Mouse (Mus musculus): Measurements from ENCODE around the gene Gm49395. TPM values are rescaled to one million over a fixed set of nuclear protein-coding genes. Genes with fewer than 3 reads are reported as not detected.
A peak's percentile ranks its signal among the peaks of the same experiment; 100 is the strongest.

The Gm49395 gene
- polyA plus RNA-seq, 1 experiment from 2014 or later = 2.0 TPM

DNA sequence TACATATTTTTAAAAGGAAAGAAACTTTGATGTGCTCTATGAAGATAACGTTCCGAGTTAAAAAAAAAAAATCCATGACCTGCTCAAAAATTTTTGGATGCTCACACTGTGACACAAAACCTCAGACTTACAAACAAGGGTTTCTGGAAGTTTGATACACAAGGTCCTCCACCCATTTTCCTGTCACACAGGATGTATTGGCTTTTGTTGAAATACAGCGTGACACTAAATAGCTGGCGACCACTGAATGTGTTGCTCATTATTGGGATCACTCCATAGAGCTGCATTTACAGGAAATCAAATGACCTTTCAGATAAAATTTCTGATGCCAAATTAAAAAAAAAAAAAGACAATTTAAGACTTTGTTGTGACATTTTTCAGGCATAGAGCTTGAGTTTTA, 23.4 kb upstream of the Gm49395 start:
- Histone ChIP-seq H3K4me2 (replicated peaks) (no peak overlapping the region), H3K4me3 (no peak overlapping the region), H3K9ac (replicated peaks) (no peak overlapping the region), H3K27ac (replicated peaks) (no peak overlapping the region), H3K4me1 (no peaks in the 10 kb centered on the region), H3K36me3 (no peaks in the 10 kb centered on the region), H3K27me3 (no peaks in the 10 kb centered on the region), H3K9me3 (no peaks in the 10 kb centered on the region)
- WGBS = 92% methylated on average over 4 of the region's 4 CpGs
- no peak for ATAC-seq (ENCODE audit: low FRiP score, low read depth)

DNA sequence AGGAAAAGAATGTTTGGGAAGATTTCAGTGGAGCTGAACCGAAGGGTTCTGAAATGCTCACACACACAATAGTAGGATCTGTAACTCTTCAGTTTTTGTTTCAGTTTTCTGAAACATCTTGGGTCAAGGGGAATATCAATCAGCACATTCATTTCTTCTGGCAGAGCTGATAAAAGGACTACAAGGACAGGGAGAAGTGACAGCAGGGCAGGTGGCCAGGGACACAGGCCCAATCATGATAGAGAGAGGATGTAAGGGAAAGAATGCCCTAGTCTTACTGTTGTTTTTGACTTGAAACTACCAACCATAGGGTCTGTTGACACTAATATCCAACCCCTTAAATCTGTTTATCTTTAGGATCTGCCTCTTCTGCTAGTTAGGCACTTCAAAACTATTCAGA, 22.8 kb upstream of the Gm49395 start:
- Histone ChIP-seq H3K4me3 (no peak overlapping the region), H3K27ac (replicated peaks) (no peak overlapping the region), H3K4me1 (no peaks in the 10 kb centered on the region), H3K27me3 (no peaks in the 10 kb centered on the region), H3K36me3 (no peaks in the 10 kb centered on the region), H3K4me2 (replicated peaks) (no peak overlapping the region), H3K9ac (replicated peaks) (no peak overlapping the region), H3K9me3 (no peaks in the 10 kb centered on the region)
- 81% methylated on average over 1 of the region's 1 CpGs for WGBS
- no peak for ATAC-seq (ENCODE audit: low FRiP score, low read depth)

DNA sequence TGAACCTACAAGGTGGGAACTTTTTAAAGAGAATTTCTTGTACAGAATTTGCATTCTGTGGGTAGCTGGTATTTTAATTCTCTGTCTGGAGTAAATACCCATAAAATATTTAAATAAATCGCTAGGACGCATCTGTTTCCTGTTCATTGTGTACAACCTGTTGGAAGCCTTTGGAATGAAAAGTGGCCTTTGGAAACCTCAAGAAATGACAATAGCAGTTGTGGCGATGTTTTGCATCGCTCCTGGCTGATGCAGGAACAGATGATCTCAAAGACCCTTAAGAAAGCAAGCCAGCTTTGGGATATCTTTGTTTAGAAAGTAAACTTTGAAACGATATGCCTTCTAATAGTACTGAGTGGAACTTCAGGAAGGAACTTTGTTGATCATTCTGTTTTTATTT, 17.0 kb upstream of the Gm49395 start:
- no peaks in the 10 kb centered on the region for H3K9me3 ChIP-seq
- no peaks in the 10 kb centered on the region for H3K4me1 ChIP-seq
- no peak overlapping the region for H3K9ac ChIP-seq (replicated peaks)
- no peak for ATAC-seq (ENCODE audit: low FRiP score, low read depth)
- no peak overlapping the region for H3K4me3 ChIP-seq
- H3K36me3 ChIP-seq = no peaks in the 10 kb centered on the region
- no peak overlapping the region for H3K27ac ChIP-seq (replicated peaks)
- no peak overlapping the region for H3K4me2 ChIP-seq (replicated peaks)
- no peaks in the 10 kb centered on the region for H3K27me3 ChIP-seq
- whole genome bisulfite sequencing = 71% methylated on average over 5 of the region's 5 CpGs

DNA sequence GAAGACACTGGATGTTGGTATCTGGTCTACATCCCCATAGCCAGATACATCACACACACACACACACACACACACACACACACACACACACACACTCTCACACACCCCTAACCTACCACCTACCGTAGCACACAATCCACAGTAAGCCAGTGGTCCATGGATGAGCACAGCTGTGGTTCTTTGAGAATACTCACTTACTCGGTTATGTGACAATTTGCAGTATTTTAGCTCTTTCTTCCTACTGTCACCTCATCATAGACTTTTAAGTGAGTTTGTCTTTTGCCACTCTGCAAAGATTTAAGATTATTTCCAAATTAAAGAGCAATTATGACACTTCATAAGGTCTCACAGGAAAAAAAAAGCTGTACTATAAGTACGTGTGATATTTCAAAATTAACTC, 16.5 kb upstream of the Gm49395 start:
- H3K9ac ChIP-seq (replicated peaks) = no peak overlapping the region
- H3K4me1 ChIP-seq = no peaks in the 10 kb centered on the region
- WGBS = 86% methylated on average over 3 of the region's 3 CpGs
- no peaks in the 10 kb centered on the region for H3K36me3 ChIP-seq
- H3K27me3 ChIP-seq = no peaks in the 10 kb centered on the region
- no peak overlapping the region for H3K27ac ChIP-seq (replicated peaks)
- H3K4me2 ChIP-seq (replicated peaks) = no peak overlapping the region
- no peak overlapping the region for H3K4me3 ChIP-seq
- no peak for ATAC-seq (ENCODE audit: low FRiP score, low read depth)
- no peaks in the 10 kb centered on the region for H3K9me3 ChIP-seq

DNA sequence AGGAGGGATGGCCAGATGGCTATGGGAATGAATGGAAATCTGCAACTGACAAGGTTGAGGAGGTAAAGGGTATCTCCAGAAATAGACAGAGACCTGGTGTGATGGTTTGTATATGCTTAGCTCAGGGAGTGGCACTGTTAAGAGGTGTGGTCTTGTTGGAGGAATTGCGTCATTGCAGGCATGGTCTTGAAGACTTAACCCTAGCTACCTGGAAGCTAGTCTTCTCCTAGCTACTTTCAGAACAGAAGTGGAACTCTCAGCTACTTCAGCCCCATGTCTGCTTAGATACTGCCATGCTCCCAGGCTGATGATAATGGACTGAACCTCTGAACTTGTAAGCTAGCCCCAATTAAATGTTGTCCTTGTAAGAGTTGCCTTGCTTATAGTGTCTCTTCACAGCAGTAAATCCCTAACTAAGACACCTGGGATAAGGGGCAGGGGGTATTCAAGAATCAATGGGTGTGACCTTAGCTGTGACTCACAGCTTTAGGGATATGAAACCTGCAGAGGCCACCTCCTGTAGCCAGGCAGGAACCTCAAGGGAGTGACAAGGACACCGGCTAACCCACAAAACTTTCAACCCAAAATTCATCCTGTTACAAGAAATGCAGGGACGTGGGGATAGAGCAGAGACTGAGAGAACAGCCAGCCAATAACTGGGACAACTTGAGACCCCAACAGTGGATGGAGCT, 15.4 kb upstream of the Gm49395 start:
- ATAC-seq (ENCODE audit: low FRiP score, low read depth) = no peak
- Histone ChIP-seq H3K4me1 (no peaks in the 10 kb centered on the region), H3K4me3 (no peak overlapping the region), H3K4me2 (replicated peaks) (no peak overlapping the region), H3K27me3 (no peaks in the 10 kb centered on the region), H3K9me3 (no peaks in the 10 kb centered on the region), H3K27ac (replicated peaks) (no peak overlapping the region), H3K36me3 (no peaks in the 10 kb centered on the region), H3K9ac (replicated peaks) (no peak overlapping the region)
- WGBS = 86% methylated on average over 3 of the region's 3 CpGs

DNA sequence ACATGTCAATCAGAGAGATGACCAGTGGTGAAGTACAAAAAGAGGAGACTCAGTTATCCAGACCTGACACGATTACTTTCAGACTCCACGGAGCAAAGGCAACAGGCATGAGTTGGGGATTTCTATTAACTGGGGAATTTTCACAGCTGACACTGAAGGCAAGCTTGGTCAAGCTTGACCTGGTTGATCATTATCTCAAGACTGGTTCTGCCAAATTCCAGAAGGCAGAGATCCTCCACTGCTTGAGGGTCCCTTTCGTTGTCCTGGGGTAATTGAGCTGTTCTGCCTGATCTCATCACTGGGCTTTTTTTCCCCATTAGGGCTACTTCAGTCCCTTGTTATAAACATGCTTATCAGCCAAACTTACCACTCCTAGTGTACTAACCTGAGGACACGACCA, 7.9 kb upstream of the Gm49395 start:
- H3K4me2 ChIP-seq (replicated peaks) = no peak overlapping the region
- no peak overlapping the region for H3K27ac ChIP-seq (replicated peaks)
- ATAC-seq (ENCODE audit: low FRiP score, low read depth) = no peak
- H3K9ac ChIP-seq (replicated peaks) = no peak overlapping the region
- H3K9me3 ChIP-seq = no peaks in the 10 kb centered on the region
- H3K4me1 ChIP-seq = no peaks in the 10 kb centered on the region
- no peaks in the 10 kb centered on the region for H3K36me3 ChIP-seq
- 83% methylated on average over 4 of the region's 4 CpGs for whole genome bisulfite sequencing
- no peak overlapping the region for H3K4me3 ChIP-seq
- H3K27me3 ChIP-seq = no peaks in the 10 kb centered on the region

DNA sequence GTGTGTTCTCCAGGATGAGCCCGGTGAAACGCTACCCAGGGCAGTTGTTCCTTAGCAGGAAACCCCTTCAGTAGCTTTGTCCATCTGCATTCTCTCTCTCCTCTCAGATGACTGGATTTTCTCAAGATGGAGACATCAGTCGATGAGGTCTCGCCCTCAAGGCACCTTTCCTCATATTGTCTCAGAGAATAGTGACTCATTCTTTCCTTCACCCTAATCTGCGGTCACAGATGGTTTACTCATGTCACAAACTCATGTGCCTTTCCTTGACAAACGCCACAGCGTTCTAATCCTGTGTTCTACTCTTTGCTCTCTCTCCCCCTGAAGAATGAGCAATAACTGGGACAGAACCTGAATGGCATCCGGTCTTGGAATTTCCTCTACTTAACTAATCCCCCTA, 5.7 kb upstream of the Gm49395 start:
- 82% methylated on average over 8 of the region's 8 CpGs for WGBS
- Histone ChIP-seq H3K27ac (replicated peaks) (no peak overlapping the region), H3K4me3 (no peak overlapping the region)

DNA sequence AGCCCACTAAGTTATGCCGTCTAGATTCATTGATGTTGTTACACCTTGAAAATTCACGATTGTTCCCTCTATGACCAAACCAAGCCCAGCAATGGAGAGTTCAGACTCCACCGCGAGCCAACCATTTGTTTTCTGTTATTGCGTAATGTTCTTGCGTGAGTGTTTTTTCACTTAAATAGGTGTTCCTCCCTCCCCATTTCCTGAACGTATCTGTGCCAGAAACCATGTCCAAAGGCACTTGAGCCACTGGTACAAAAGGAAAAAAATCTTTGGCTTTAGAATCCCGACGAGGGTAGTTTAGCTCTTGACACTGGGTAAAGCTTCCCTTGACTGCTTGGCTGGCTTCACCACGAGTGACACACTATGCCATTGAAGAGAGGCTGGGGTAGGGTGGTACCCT, 4.5 kb upstream of the Gm49395 start:
- H3K4me3 ChIP-seq = no peak overlapping the region
- 87% methylated on average over 10 of the region's 10 CpGs for WGBS
- H3K9me3 ChIP-seq = no peaks in the 10 kb centered on the region
- H3K36me3 ChIP-seq = no peaks in the 10 kb centered on the region
- H3K4me2 ChIP-seq (replicated peaks) = no peak overlapping the region
- peaks cover 7% of the 10 kb centered on the region; the same call in 1 of the 2 replicates for H3K4me1 ChIP-seq
- ATAC-seq (ENCODE audit: low FRiP score, low read depth) = no peak
- H3K27ac ChIP-seq (replicated peaks) = no peak overlapping the region
- no peak overlapping the region for H3K9ac ChIP-seq (replicated peaks)
- H3K27me3 ChIP-seq = peaks cover 9% of the 10 kb centered on the region

More for the DNA sequence above, 5.7 kb upstream of the Gm49395 start:
- Histone ChIP-seq H3K9ac (replicated peaks) (no peak overlapping the region), H3K36me3 (no peaks in the 10 kb centered on the region), H3K9me3 (no peaks in the 10 kb centered on the region), H3K27me3 (peaks cover 5% of the 10 kb centered on the region), H3K4me1 (no peaks in the 10 kb centered on the region), H3K4me2 (replicated peaks) (no peak overlapping the region)
- no peak for ATAC-seq (ENCODE audit: low FRiP score, low read depth)

DNA sequence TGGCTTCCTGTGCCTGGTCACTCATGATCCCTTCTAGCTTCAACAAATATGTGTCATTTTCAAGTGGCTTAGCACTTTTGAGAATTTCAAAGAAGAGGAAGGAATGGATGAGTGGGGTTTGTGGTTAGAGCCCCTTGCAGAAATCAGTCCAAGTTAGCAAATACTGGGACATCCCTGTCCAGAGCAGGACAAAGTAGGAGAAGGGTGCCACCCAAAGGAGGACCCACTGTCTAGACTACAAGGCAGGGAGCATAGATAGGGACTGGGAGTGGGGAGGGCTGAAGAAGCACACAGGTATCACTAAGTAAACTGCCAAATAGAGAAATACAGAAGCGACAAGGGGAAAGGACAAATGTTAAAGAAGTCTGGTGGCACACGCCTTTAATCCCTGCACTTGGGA, 1.0 kb upstream of the Gm49395 start:
- no peak overlapping the region for H3K4me2 ChIP-seq (replicated peaks)
- ATAC-seq (ENCODE audit: low FRiP score, low read depth) = no peak
- peaks cover 32% of the 10 kb centered on the region for H3K27me3 ChIP-seq
- no peaks in the 10 kb centered on the region for H3K9me3 ChIP-seq
- no peak overlapping the region for H3K27ac ChIP-seq (replicated peaks)
- no peaks in the 10 kb centered on the region for H3K36me3 ChIP-seq
- H3K4me1 ChIP-seq = peaks cover 8% of the 10 kb centered on the region; the same call in 1 of the 2 replicates
- WGBS = 95% methylated on average over 2 of the region's 2 CpGs
- H3K4me3 ChIP-seq = no peak overlapping the region
- H3K9ac ChIP-seq (replicated peaks) = no peak overlapping the region

DNA sequence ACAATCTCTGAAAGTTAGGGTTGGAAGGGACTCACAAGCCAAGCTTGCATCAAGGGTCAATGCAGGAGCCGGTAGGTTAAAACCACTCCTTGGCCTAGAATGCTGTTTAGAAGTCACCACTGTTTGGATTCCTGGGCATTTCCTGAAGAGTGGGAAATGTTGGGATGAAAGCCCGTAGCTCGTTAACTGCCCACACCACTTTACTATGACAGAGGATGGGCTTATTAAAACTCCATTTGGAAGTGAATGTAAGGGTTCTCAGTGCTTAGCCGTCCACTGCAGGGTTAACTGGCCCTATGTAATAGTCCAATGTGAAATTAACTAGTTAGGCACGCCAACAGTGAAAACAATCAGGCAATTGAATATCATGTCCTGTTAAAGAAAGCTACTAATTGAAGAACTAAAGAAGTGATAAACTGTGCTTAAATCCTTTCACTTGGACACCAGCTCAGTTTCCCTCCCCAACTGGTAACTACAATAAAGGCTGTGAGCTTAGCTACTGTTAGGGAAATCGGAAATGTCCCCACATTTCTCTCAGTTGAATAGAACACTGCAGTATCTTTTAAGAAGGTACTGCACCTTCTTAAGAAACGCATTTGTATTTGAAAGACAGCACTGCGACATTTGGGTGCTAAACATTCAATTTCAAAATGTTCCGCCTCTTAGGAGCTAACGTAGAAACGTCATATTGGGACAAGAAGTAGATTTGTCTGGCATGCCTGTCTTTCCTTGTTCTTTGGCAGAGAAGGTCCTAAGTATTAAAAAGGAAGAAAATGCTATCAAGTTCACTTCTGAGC, 1.1 kb downstream of the Gm49395 start:
- no peak for ATAC-seq (ENCODE audit: low FRiP score, low read depth)
- Histone ChIP-seq H3K27ac (replicated peaks) (no peak overlapping the region), H3K9ac (replicated peaks) (no peak overlapping the region), H3K4me3 (no peak overlapping the region), H3K27me3 (peaks cover 32% of the 10 kb centered on the region), H3K4me1 (peaks cover 8% of the 10 kb centered on the region; the same call in 1 of the 2 replicates), H3K4me2 (replicated peaks) (peak overlapping the region; percentile 71), H3K9me3 (no peaks in the 10 kb centered on the region), H3K36me3 (no peaks in the 10 kb centered on the region)
- WGBS = 31% methylated on average over 11 of the region's 11 CpGs

DNA sequence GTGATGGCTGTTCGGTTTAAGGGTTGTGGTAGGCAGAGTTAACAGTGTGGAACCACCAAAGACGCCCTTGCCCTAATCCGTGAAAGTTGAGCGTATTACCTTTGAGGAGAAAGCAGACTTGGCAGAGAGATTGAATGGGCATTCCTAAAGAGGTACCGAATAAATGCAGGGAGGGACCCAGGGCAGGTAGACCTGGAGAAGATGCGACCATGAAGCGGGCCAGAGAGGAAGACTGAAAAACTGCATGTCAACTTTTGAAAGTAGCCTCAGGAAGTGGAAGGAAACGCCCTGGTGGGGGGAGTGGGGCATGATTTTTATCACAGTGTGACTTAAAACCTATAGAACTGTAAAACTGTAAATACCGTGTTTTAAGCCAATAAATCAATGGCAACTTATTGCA, 2.3 kb downstream of the Gm49395 start:
- no peaks in the 10 kb centered on the region for H3K9me3 ChIP-seq
- H3K4me3 ChIP-seq = no peak overlapping the region
- H3K9ac ChIP-seq (replicated peaks) = no peak overlapping the region
- ATAC-seq (ENCODE audit: low FRiP score, low read depth) = no peak
- H3K36me3 ChIP-seq = no peaks in the 10 kb centered on the region
- no peak overlapping the region for H3K27ac ChIP-seq (replicated peaks)
- peaks cover 8% of the 10 kb centered on the region; the same call in 1 of the 2 replicates for H3K4me1 ChIP-seq
- H3K27me3 ChIP-seq = peaks cover 32% of the 10 kb centered on the region
- H3K4me2 ChIP-seq (replicated peaks) = no peak overlapping the region
- WGBS = 80% methylated on average over 9 of the region's 9 CpGs

DNA sequence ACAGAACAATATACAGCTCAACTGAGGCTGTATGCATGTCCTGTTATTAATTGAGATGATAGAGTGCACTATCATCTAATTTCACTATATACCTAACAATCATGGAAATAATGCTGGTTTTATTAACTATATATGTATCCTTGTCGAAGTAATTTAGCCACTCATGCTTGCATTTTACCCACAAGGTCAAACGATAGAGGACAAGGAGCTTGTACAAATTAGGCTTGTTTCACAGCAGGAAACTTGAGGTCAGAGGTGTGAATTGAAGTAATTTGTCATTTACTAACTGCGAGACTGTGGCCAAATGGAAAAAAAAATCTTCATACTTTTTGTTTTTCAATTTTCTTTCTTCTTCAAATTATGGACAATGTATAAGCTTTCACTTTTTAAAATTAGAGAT, 3.5 kb downstream of the Gm49395 start:
- Histone ChIP-seq H3K27ac (replicated peaks) (no peak overlapping the region), H3K4me2 (replicated peaks) (no peak overlapping the region), H3K4me3 (no peak overlapping the region), H3K9ac (replicated peaks) (no peak overlapping the region), H3K4me1 (peaks cover 8% of the 10 kb centered on the region; the same call in 1 of the 2 replicates), H3K9me3 (no peaks in the 10 kb centered on the region), H3K27me3 (peaks cover 32% of the 10 kb centered on the region), H3K36me3 (no peaks in the 10 kb centered on the region)
- ATAC-seq (ENCODE audit: low FRiP score, low read depth) = no peak
- 85% methylated on average over 3 of the region's 3 CpGs for WGBS
